Mouse (Mus musculus) myocyte (in vitro differentiated cells): ENCODE results near the gene Krtap1-3. TPM values are rescaled to one million over a fixed set of nuclear protein-coding genes. Genes with fewer than 3 reads are reported as not detected.
A peak's percentile ranks its signal among the peaks of the same experiment; 100 is the strongest.
"Not testable (repeated sequence)": the region's sequence is repeated elsewhere in the genome, so short reads cannot be mapped to it uniquely, and the experiment has no call there.

ENCODE experiments used
- H3K27me3 ChIP-seq: one replicate; pipeline ENCODE4 v1.6.1; 2011; ENCODE audit not compliant: control insufficient read depth, insufficient read depth, insufficient read length
- H3K36me3 ChIP-seq: one replicate; pipeline ENCODE4 v1.6.1; 2011; ENCODE audit not compliant: control insufficient read depth, insufficient read depth
- H3K4me2 ChIP-seq: one replicate; pipeline ENCODE4 v1.6.1; 2011; ENCODE audit warnings: low read depth, control low read depth
- H3K4me3 ChIP-seq: one replicate; pipeline ENCODE4 v1.5.1; 2011; ENCODE audit warnings: mild to moderate bottlenecking, control low read depth, moderate library complexity
- H3K79me2 ChIP-seq: one replicate; pipeline ENCODE4 v1.6.1; 2011; ENCODE audit not compliant: control insufficient read depth, insufficient read depth
- H3ac ChIP-seq: one replicate; pipeline ENCODE4 v1.6.1; 2011; ENCODE audit not compliant: control insufficient read depth, insufficient read length
- CEBPB ChIP-seq: IDR thresholded peaks from 2 replicates; pipeline ENCODE4 v1.6.1; 2011; ENCODE audit warnings: mild to moderate bottlenecking, moderate library complexity; ENCODE audit not compliant: poor library complexity, insufficient read depth, severe bottlenecking
- E2F4 ChIP-seq: IDR thresholded peaks from one replicate; pipeline ENCODE4 v1.6.1; 2011; ENCODE audit warnings: mild to moderate bottlenecking, control low read depth, moderate library complexity; ENCODE audit not compliant: insufficient read depth
- MAX ChIP-seq: IDR thresholded peaks from one replicate; pipeline ENCODE4 v1.6.1; 2011; ENCODE audit warnings: low read depth, mild to moderate bottlenecking, control low read depth
- MYOD1 ChIP-seq, 3 experiments: IDR thresholded peaks; one replicate each; pipeline ENCODE4 v1.6.1; 2011; ENCODE audit warnings: control low read depth in 2 of 3, low read depth in 2 of 3, mild to moderate bottlenecking in 2 of 3, moderate library complexity in 1 of 3; ENCODE audit not compliant: insufficient read length in 2 of 3, control insufficient read depth in 1 of 3
- MYOG ChIP-seq, 3 experiments: IDR thresholded peaks; one replicate each; pipeline ENCODE4 v1.6.1; 2011; ENCODE audit warnings: control low read depth in 2 of 3, low read depth in 2 of 3, mild to moderate bottlenecking in 2 of 3; ENCODE audit not compliant: insufficient read length in 2 of 3, control insufficient read depth in 1 of 3, insufficient read depth in 1 of 3
- POLR2A ChIP-seq: IDR thresholded peaks from one replicate; pipeline ENCODE4 v1.6.1; 2011; ENCODE audit warnings: low read depth, mild to moderate bottlenecking, control low read depth, moderate library complexity; ENCODE audit not compliant: insufficient read length
- POLR2AphosphoS2 ChIP-seq: IDR thresholded peaks from one replicate; pipeline ENCODE4 v1.6.1; 2011; ENCODE audit warnings: low read depth, control low read depth; ENCODE audit not compliant: insufficient read length
- REST ChIP-seq: IDR thresholded peaks from one replicate; pipeline ENCODE4 v1.6.1; 2011; ENCODE audit warnings: mild to moderate bottlenecking, control low read depth, moderate library complexity; ENCODE audit not compliant: insufficient read depth, insufficient read length
- SRF ChIP-seq: IDR thresholded peaks from one replicate; pipeline ENCODE4 v1.6.1; 2011; ENCODE audit warnings: low read depth; ENCODE audit not compliant: control insufficient read depth, insufficient read length
- TCF12 ChIP-seq: IDR thresholded peaks from one replicate; pipeline ENCODE4 v1.6.1; 2011; ENCODE audit warnings: mild to moderate bottlenecking, control low read depth; ENCODE audit not compliant: poor library complexity, insufficient read depth, severe bottlenecking
- TCF3 ChIP-seq: IDR thresholded peaks from one replicate; pipeline ENCODE4 v1.6.1; 2011; ENCODE audit warnings: low read depth, control low read depth; ENCODE audit not compliant: insufficient read length
- USF1 ChIP-seq: IDR thresholded peaks from one replicate; pipeline ENCODE4 v1.6.1; 2011; ENCODE audit warnings: low read depth, mild to moderate bottlenecking, control low read depth, moderate library complexity
- polyA plus RNA-seq: library from polyadenylated mRNA; unstranded; fragments of >200 nt; fragmentation: generic; extraction: Trizol; gene quantifications from one replicate; pipeline ENCODE4 v1.2.1, GENCODE M21; 2012; ENCODE audit warnings: missing spikeins

The Krtap1-3 gene
- polyA plus RNA-seq, 1 experiment, result not detected

GRCm38 (mm10) chr11:99609126-99609525 is 18.0 kb upstream of the Krtap1-3 start:
- Histone ChIP-seq H3K79me2 (no peaks in the 10 kb centered on the region), H3ac (no peak overlapping the region), H3K4me2 (no peak overlapping the region), H3K4me3 (no peak overlapping the region), H3K36me3 (no peaks in the 10 kb centered on the region), H3K27me3 (no peaks in the 10 kb centered on the region)
- TF ChIP-seq SRF (no peak), POLR2A (no peak), MAX (no peak), REST (no peak), MYOG (IDR thresholded peaks at IDR 0.05; ENCODE audit: control insufficient read depth in 1 of 3, insufficient read depth in 1 of 3, insufficient read length in 2 of 3, low read depth in 2 of 3) (no peak), USF1 (no peak), TCF3 (no peak), E2F4 (no peak), POLR2AphosphoS2 (no peak), CEBPB (no peak)

DNA sequence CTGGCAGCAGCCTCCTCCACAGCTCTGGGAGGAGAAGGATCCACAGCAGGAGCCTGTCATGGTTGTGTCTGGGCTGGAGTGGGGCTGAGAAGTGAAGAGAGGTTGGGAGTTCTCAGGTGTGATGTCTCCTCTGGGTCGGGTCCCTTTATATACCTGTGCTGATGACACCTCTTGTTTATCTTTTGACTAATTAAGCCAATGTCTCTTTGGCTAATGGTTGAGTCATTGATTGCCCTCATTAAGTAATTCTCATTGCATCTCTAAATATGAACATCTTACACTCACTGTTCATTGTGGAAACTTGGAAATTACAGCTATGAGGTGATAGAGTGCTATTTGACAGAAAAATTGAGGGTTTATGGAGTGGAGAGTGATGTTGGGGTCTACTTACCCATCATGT is 12.1 kb upstream of the Krtap1-3 start, which contains the start of gene Gm11938:
Gene Gm11938 (minus strand): TSS at position 101 of the 400 bp plus-strand sequence.
- H3K36me3 ChIP-seq, H3K4me2 ChIP-seq, H3K27me3 ChIP-seq, H3K4me3 ChIP-seq, H3K79me2 ChIP-seq, H3ac ChIP-seq: not testable (repeated sequence)

GRCm38 (mm10) chr11:99597742-99598141 is 6.6 kb upstream of the Krtap1-3 start, which contains the start of gene Krtap9-3:
Gene Krtap9-3 (minus strand): TSS chr11:99598105.
- H3ac ChIP-seq, H3K4me2 ChIP-seq, H3K36me3 ChIP-seq, H3K4me3 ChIP-seq, H3K27me3 ChIP-seq, H3K79me2 ChIP-seq: not testable (repeated sequence)
- TF ChIP-seq MYOG (IDR thresholded peaks at IDR 0.05; ENCODE audit: control insufficient read depth in 1 of 3, insufficient read depth in 1 of 3, insufficient read length in 2 of 3, low read depth in 2 of 3) (peak in 2 of 3 experiments; percentile 43 to 53), MYOD1 (IDR thresholded peaks at IDR 0.05; ENCODE audit: control insufficient read depth in 1 of 3, insufficient read length in 2 of 3, low read depth in 2 of 3) (peak in 2 of 3 experiments; percentile 69 to 84), TCF3 (peak; percentile 50)

- H3K4me3 ChIP-seq, result no peak overlapping the region
- H3K79me2 ChIP-seq, result no peaks in the 10 kb centered on the region
- no peaks in the 10 kb centered on the region for H3K36me3 ChIP-seq
- H3ac ChIP-seq, result no peak overlapping the region
- H3K4me2 ChIP-seq, result no peak overlapping the region
- TF ChIP-seq POLR2AphosphoS2, result no peak
- TF ChIP-seq E2F4, result no peak
- TF ChIP-seq CEBPB, result no peak
- TF ChIP-seq MYOD1 (IDR thresholded peaks at IDR 0.05; ENCODE audit: control insufficient read depth in 1 of 3, insufficient read length in 2 of 3, low read depth in 2 of 3), result no peak
- no peak for TF ChIP-seq MYOG (IDR thresholded peaks at IDR 0.05; ENCODE audit: control insufficient read depth in 1 of 3, insufficient read depth in 1 of 3, insufficient read length in 2 of 3, low read depth in 2 of 3)
- TF ChIP-seq TCF3, result no peak
- TF ChIP-seq REST, result no peak
- TF ChIP-seq USF1, result no peak
- TF ChIP-seq SRF, result no peak
- no peak for TF ChIP-seq TCF12
- no peak for TF ChIP-seq POLR2A
- no peak for TF ChIP-seq MAX
- H3K27me3 ChIP-seq, result no peaks in the 10 kb centered on the region
Measured at GRCm38 (mm10) chr11:99585096-99585495, 6.0 kb downstream of the Krtap1-3 start.

DNA sequence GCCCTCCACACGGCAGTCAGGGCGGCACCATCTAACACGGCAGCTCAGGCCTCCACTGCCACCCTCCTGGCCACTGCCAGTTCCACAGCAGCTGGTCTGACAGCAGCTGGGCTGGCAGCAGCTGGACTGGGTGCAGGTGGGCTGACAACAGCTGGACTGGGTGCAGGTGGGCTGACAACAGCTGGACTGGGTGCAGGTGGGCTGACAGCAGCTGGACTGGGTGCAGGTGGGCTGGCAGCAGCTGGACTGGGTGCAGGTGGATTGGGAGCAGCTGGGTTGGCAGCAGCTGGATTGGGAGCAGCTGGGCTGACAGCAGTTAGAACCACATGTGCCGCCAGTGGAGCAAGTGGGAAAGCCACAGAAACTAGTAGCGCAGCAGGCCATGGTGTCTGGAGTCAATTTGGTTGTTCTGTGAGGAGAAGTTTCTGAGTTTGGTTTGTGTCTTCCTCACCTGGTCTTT is 7.9 kb downstream of the Krtap1-3 start, which contains the start of gene Krtap1-4:
Gene Krtap1-4 (minus strand): TSS at position 410 of the 460 bp plus-strand sequence.
- TF ChIP-seq MAX (no peak), MYOG (IDR thresholded peaks at IDR 0.05; ENCODE audit: control insufficient read depth in 1 of 3, insufficient read depth in 1 of 3, insufficient read length in 2 of 3, low read depth in 2 of 3) (peak in 2 of 3 experiments; percentile 19 to 43), TCF12 (no peak), USF1 (no peak), REST (no peak), SRF (no peak), MYOD1 (IDR thresholded peaks at IDR 0.05; ENCODE audit: control insufficient read depth in 1 of 3, insufficient read length in 2 of 3, low read depth in 2 of 3) (peak in 2 of 3 experiments; percentile 23 to 59), TCF3 (peak; percentile 61)
- H3K4me3 ChIP-seq, result no peak within 1 kb of the TSS
- no peaks in the 10 kb centered on the region for H3K79me2 ChIP-seq
- no peaks in the 10 kb centered on the region for H3K36me3 ChIP-seq
- no peak within 1 kb of the TSS for H3ac ChIP-seq
- no peaks in the 10 kb centered on the region for H3K27me3 ChIP-seq
- no peak within 1 kb of the TSS for H3K4me2 ChIP-seq
